Mouse (Mus musculus) liver, embryonic 11.5 days (tissue): ENCODE measurements around the gene Tle6. TPM values are rescaled to one million over a fixed set of nuclear protein-coding genes. Genes with fewer than 3 reads are reported as not detected.

Experiments used
- ATAC-seq: fragments of 200-750 bp; cut with Nextera tagmentation; replicated peaks from 2 replicates; pipeline ENCODE4 v1.8.0; 2017; ENCODE audit warnings: moderate number of reproducible peaks, mild to moderate bottlenecking, moderate TSS enrichment, moderate library complexity; ENCODE audit not compliant: low FRiP score
- DNase-seq: peaks from one replicate; pipeline ENCODE4 v3.0.0-alpha.2; 2017; ENCODE audit warnings: low spot score
- H3K27ac ChIP-seq: fragments of 300-500 bp; sonication (generic); 2 replicates; pipeline ENCODE4 v1.5.1; 2014; ENCODE audit warnings: mild to moderate bottlenecking, low read depth, low read length, control low read depth
- H3K27me3 ChIP-seq: fragments of 300-500 bp; sonication (generic); replicated peaks from 2 replicates; pipeline ENCODE4 v1.6.1; 2014; ENCODE audit warnings: low read length, mixed read lengths; ENCODE audit not compliant: control insufficient read depth, insufficient read depth
- H3K36me3 ChIP-seq: fragments of 300-500 bp; sonication (generic); 2 replicates; pipeline ENCODE4 v1.6.1; 2014; ENCODE audit warnings: mild to moderate bottlenecking, low read length, moderate library complexity, mixed read lengths; ENCODE audit not compliant: control insufficient read depth, insufficient read depth
- H3K4me1 ChIP-seq: fragments of 300-500 bp; sonication (generic); replicated peaks from 2 replicates; pipeline ENCODE4 v1.6.1; 2014; ENCODE audit warnings: low read length, mixed read lengths; ENCODE audit not compliant: control insufficient read depth, insufficient read depth
- H3K4me2 ChIP-seq: fragments of 300-500 bp; sonication (generic); 2 replicates; pipeline ENCODE4 v1.6.1; 2014; ENCODE audit warnings: mild to moderate bottlenecking, control low read depth, moderate library complexity
- H3K4me3 ChIP-seq: fragments of 300-500 bp; sonication (generic); 2 replicates; pipeline ENCODE4 v1.5.1; 2014; ENCODE audit warnings: low read depth, low read length, control low read depth
- H3K9ac ChIP-seq: fragments of 300-500 bp; sonication (generic); 2 replicates; pipeline ENCODE4 v1.6.1; 2014; ENCODE audit warnings: low read depth, low read length, control low read depth
- H3K9me3 ChIP-seq: fragments of 300-500 bp; sonication (generic); 2 replicates; pipeline ENCODE4 v1.6.1; 2016; ENCODE audit warnings: low read length, inconsistent platforms, mixed read lengths; ENCODE audit not compliant: control insufficient read depth
- WGBS: fragments of 180-500 bp; shearing (Covaris S2); extraction: QIAGEN DNeasy Blood & Tissue Kit; methylation state at CpG from one replicate; pipeline ENCODE4 v1.1.7; 2014; 5-methylcytosine and 5-hydroxymethylcytosine counted together
- polyA plus RNA-seq: library from polyadenylated mRNA; unstranded; fragments of >200 nt; fragmentation: Nextera tagmentation; extraction: Ambion mirVana; gene quantifications from 2 replicates; pipeline ENCODE4 v1.2.1, GENCODE M21; 2014

The Tle6 gene
- polyA plus RNA-seq, 1 experiment from 2014 or later = 16.7 TPM

DNA sequence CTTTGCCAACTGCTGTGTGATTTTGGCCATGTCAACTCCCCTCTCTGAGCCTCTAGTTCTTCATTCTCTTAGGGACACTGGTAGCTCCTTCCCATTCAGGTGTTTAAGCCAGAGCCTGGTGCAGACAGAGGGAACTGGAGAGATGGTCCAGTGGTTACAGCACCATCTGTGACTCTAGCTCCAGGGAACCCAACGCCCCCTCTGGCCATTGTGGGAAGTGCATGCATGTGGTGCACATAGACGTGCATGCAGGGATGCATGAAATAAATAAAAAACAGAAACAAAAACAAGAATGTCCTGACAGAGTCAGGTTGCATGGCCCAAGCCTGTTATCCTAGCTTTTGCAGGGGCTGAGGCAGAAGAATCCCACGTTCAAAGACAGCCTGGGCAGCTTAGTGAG lies 44.6 kb downstream of the Tle6 start:
- peaks cover 15% of the 10 kb centered on the region for H3K4me1 ChIP-seq
- no peak overlapping the region for H3K4me2 ChIP-seq
- WGBS = 66% methylated on average over 3 of the region's 3 CpGs
- H3K9ac ChIP-seq = no peak overlapping the region
- no peaks in the 10 kb centered on the region for H3K27me3 ChIP-seq
- H3K27ac ChIP-seq = no peak overlapping the region
- H3K36me3 ChIP-seq = no peaks in the 10 kb centered on the region
- H3K4me3 ChIP-seq = no peak overlapping the region
- H3K9me3 ChIP-seq = no peaks in the 10 kb centered on the region
- ATAC-seq = no peak
- DNase-seq = no peak

DNA sequence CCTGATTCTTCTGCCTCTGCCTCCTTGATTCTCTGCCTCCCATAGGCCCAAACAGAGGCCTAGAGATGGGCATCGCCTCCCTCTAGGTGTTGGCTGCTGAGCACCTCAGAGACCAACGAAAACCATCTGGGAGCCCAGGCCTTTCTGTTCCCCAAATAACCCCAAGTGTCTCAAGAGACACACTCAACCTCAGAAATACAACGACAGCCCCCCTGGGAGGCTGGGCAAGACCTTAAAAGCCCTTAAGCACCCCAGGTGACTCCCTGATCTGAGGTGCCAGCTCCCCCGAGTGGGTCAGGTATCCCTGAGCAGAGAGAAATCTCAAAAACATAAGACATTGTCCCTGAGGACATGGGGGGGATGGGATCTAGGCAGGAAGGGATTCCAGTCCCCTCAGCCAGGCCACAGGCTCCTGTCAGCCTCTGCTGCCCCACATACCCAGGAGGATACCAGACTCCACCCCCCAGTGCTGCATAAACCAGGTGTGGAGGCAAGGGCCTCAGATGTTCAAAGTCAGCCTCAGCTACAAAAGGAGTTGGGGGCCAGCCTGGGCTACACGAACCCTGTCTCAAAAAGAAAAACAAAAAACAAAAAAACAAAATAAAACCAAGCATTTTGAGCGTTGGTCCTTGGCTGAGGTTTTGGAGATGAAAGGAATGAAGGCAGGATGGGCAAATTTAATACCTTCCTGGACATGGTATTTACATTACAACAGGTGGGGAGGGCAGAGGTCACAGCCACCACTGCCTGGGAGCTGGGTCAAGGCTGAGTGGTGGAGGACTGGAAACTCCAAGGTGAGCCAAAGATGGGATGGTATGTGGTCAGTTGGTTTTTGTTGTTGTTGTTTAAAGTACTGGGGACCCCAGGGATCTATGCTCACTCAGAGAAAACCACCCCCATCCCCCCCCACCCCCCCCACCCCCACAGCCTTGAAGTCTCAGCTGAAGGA lies 46.8 kb downstream of the Tle6 start:
- no peak for DNase-seq
- Histone ChIP-seq H3K4me1 (peaks cover 8% of the 10 kb centered on the region), H3K27me3 (no peaks in the 10 kb centered on the region), H3K4me3 (no peak overlapping the region), H3K36me3 (no peaks in the 10 kb centered on the region), H3K9me3 (no peaks in the 10 kb centered on the region), H3K27ac (no peak overlapping the region), H3K4me2 (no peak overlapping the region), H3K9ac (no peak overlapping the region)
- WGBS = 77% methylated on average over 6 of the region's 6 CpGs
- ATAC-seq = no peak

DNA sequence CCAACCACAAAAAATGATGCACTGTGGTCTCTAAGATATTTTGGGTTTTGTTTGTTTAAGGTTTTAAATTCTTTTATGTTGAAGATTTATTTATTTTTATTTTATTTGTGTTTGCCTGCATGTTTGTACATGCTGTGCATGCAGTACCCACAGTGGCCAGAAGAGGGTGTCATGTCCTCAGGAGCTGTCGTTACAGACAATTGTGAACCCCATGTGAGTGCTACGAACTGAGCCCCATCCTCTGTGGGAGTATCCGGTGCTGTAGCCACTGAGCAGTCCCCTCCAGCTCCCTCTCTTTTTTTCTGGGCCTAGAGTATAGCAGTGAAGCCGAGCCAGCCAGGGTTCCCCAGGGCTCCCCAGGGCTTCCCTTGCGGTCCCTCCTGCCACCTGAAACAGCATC lies 47.6 kb downstream of the Tle6 start:
- no peak overlapping the region for H3K27ac ChIP-seq
- H3K36me3 ChIP-seq = no peaks in the 10 kb centered on the region
- no peaks in the 10 kb centered on the region for H3K27me3 ChIP-seq
- H3K4me2 ChIP-seq = no peak overlapping the region
- ATAC-seq (no peak), DNase-seq (no peak)
- 83% methylated on average over 5 of the region's 5 CpGs for WGBS
- no peak overlapping the region for H3K4me3 ChIP-seq
- no peak overlapping the region for H3K9ac ChIP-seq
- H3K4me1 ChIP-seq = peaks cover 6% of the 10 kb centered on the region; the same call in 1 of the 2 replicates
- no peaks in the 10 kb centered on the region for H3K9me3 ChIP-seq

DNA sequence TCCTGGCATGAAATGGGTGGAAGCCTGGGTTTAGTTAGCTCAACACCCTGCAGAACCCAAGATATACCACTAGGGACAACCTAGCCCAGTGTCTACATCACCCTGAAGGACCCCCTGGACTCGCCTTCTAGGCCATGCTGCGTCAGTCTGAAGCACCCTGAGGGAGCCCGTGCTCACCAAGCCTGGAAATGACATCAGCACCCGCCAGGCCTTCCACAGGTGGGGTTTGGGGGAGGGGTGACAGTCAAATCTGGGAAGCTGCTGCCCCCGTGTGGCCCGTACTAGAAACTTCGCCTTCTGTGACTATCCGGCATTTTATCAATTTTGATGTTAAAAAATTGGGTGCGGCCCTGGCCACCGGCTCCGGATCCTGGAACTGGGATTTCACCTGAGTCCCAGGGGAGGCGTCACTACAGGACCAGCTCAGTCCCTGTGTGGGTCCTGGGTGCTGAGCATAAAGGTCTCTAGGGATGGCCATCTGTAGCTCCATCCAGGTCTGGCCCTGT lies 49.2 kb downstream of the Tle6 start:
- DNase-seq = peak; percentile 79
- 5% methylated on average over 12 of the region's 12 CpGs for WGBS
- no peaks in the 10 kb centered on the region for H3K9me3 ChIP-seq
- no peak overlapping the region for H3K27ac ChIP-seq
- H3K4me1 ChIP-seq = peaks cover 13% of the 10 kb centered on the region
- no peaks in the 10 kb centered on the region for H3K36me3 ChIP-seq
- peak overlapping the region; percentile 33; the same call in 1 of the 2 replicates for H3K4me2 ChIP-seq
- peak; percentile 53 for ATAC-seq
- H3K27me3 ChIP-seq = no peaks in the 10 kb centered on the region
- no peak overlapping the region for H3K4me3 ChIP-seq
- no peak overlapping the region for H3K9ac ChIP-seq

DNA sequence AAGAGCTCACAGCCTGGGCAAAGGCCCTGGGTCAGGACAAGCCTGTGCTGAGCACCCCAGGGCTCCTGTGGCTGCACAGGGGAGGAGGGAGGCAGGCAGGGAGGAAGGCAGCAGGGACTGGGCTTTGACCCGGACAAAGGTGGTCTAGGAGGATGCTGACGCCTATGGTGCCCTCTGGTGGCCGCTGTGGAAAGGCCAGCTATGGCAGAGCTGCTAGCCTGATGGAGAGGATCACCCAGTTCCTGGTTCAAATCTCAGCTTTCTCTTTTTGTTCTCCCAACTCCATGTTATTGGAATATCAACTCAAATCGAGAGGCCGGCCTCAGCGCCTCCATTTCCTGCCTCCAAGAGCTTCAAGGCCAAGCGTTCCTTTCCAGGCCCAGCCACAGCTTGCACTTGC lies 50.6 kb downstream of the Tle6 start:
- no peak overlapping the region for H3K27ac ChIP-seq
- no peak overlapping the region for H3K4me2 ChIP-seq
- H3K9me3 ChIP-seq = no peaks in the 10 kb centered on the region
- 10% methylated on average over 7 of the region's 7 CpGs for WGBS
- ATAC-seq = no peak
- no peaks in the 10 kb centered on the region for H3K27me3 ChIP-seq
- H3K36me3 ChIP-seq = no peaks in the 10 kb centered on the region
- peak; percentile 80 for DNase-seq
- H3K4me3 ChIP-seq = no peak overlapping the region
- H3K4me1 ChIP-seq = peaks cover 25% of the 10 kb centered on the region
- H3K9ac ChIP-seq = no peak overlapping the region

DNA sequence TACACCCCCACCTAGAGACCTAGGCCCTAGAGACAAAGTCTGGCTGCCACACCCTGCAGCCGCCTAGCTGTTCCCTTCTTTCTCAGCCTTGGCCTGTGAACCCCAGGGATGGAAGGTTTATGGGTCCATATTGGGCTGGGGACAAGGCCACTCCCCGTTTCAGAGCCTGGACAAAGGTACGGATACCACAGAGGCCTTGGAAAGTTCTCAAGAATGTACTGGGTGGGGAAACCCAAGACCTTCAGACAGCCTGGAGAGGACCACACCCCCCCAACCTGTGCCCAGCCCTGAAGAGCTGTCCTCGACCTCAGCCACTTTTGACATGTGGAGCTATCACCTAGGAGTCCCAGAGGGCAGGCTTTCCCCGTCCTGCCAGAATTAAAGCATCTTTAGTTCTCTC lies 51.9 kb downstream of the Tle6 start:
- no peaks in the 10 kb centered on the region for H3K36me3 ChIP-seq
- H3K4me3 ChIP-seq = no peak overlapping the region
- H3K27me3 ChIP-seq = no peaks in the 10 kb centered on the region
- H3K9ac ChIP-seq = no peak overlapping the region
- H3K9me3 ChIP-seq = no peaks in the 10 kb centered on the region
- no peak overlapping the region for H3K4me2 ChIP-seq
- H3K27ac ChIP-seq = no peak overlapping the region
- DNase-seq (no peak), ATAC-seq (no peak)
- 68% methylated on average over 5 of the region's 5 CpGs for WGBS
- H3K4me1 ChIP-seq = peaks cover 27% of the 10 kb centered on the region

DNA sequence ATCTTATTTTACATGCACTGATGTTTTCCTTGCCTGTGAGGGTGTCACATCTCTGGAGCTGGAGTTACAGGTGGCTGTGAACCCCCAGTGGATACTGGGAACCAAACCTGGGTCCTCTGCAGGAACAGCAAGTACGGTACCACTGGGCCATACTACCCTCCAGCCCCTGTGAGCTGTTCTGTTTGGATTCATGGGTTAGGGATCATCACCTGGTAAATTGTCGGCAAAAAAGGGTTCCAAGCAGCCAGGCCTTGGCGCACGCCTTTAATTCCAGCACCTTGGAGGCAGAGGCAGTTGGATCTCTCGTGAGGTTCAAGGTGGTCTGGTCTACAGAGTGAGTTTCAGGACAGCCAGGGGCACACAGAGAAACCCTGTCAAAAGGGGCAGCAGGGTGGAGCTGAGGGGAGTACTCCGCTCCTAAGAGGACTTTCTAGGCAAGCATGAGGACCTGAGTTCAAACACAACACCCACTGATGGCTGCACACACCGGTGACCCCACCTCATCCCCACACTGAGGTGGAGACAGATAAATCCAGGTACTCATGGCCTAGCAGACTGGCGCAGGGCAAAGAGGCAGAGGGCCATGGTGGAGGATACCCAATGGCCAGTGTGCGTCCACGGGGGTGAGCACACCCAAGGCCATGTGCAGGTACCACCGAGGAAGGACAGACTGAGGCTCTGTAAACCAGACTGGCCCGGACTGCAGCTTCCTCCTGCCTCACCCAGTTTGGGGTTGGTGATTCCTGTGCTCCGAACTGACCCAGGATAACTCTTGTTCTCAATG lies 53.9 kb downstream of the Tle6 start:
- H3K27ac ChIP-seq = peak overlapping the region; percentile 84
- no peaks in the 10 kb centered on the region for H3K9me3 ChIP-seq
- H3K4me1 ChIP-seq = peaks cover 47% of the 10 kb centered on the region
- no peaks in the 10 kb centered on the region for H3K36me3 ChIP-seq
- H3K9ac ChIP-seq = 0 out of 2 replicates have a peak overlapping the region, but pooled peaks have one; percentile 15
- ATAC-seq (no peak), DNase-seq (no peak)
- H3K27me3 ChIP-seq = no peaks in the 10 kb centered on the region
- WGBS = 87% methylated on average over 13 of the region's 13 CpGs
- H3K4me2 ChIP-seq = peak overlapping the region; percentile 99
- no peak overlapping the region for H3K4me3 ChIP-seq

DNA sequence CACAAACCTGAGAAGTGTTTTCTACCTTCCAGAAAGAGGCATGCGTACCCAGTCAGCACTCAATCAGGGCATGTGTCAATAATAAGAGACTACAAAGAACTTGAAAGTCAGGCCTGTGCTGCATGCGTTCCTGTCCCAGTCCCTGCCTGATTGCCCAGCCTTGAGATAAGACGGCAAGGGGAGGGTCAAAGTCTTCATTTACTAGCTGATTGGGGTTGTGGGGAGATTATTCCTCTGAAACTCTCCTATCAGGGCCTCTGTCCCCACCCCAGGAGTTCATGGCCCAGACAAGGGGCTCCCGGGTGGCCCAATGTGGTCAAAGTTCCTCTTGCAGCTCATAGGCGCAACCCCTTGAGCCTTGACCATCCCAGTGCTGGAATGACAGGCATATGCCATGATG lies 54.5 kb downstream of the Tle6 start:
- no peaks in the 10 kb centered on the region for H3K36me3 ChIP-seq
- ATAC-seq (peak; percentile 50), DNase-seq (no peak)
- no peaks in the 10 kb centered on the region for H3K27me3 ChIP-seq
- H3K4me2 ChIP-seq = peak overlapping the region; percentile 99
- H3K4me1 ChIP-seq = peaks cover 48% of the 10 kb centered on the region
- H3K27ac ChIP-seq = peak overlapping the region; percentile 84
- 27% methylated on average over 5 of the region's 5 CpGs for WGBS
- H3K9ac ChIP-seq = peak overlapping the region; percentile 15; the same call in 1 of the 2 replicates
- H3K9me3 ChIP-seq = no peaks in the 10 kb centered on the region
- peak overlapping the region; percentile 22; the same call in 1 of the 2 replicates for H3K4me3 ChIP-seq
